Mouse (Mus musculus): ENCODE measurements at regions not wholly inside any gene's neighbourhood (a gene's known extent, or its start where the extent isn't known, plus 50 kb on each side); places are given as distances from the start of the nearest gene placed in this dataset.
A peak's percentile ranks its signal among the peaks of the same experiment; 100 is the strongest.

DNA sequence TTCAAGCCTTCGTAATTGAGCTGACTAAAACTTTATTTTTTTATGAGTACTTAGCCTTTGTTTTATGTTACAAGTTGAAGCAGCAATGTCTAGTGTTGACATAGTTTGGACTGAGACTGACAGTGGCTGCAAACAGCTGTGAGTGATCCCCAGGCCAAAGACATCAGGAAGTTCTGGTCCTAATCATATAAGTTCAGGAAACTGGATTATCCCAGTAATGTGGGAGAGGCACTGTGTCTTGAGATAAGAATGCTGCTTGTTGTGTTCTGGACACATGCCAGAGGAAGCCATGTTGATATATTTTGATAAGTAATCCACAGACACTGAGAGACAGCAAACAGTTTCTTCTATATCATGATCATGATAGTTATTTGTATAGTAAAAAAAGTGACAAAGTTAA lies 153.4 kb downstream of the Lrriq3 start:
- DNase-seq = no peak

DNA sequence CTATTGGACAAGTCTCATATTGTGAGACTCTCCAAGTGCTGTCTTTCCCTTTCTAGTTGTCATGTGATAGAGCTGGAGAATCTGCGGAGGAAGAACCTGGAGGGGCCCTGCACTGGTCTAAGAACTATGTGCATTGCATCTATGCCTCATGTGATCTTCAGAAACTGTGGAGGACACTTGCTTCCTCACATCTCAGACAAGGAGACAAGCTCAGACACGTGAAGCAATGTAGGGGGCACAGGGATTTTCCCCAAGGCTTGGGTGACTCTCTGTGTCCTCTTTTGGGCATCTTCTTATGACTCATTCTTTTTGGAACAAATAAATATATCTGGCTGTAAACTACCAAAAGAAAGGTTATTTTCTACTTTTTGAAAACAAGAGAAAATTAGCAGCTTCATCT lies 153.9 kb downstream of the Lrriq3 start:
- no peak for DNase-seq

DNA sequence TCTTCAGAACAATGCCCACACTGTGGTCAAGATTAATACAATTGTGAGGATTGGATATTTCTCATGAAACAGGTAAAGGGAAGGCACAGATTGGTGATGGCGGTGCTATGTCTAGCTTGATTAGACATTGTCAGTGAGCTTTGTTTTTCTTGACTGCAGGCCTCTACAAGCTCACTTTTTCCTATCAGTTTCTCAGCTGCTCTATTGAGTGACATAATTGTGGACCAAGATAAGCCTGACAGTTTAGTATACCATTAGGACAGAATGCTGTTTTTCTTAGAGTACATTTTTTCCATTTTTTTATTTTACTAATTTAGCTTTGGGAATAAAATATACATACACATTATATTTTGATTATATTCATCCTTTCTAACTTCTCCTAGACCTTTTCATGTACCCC lies 154.7 kb downstream of the Lrriq3 start:
- DNase-seq = no peak

DNA sequence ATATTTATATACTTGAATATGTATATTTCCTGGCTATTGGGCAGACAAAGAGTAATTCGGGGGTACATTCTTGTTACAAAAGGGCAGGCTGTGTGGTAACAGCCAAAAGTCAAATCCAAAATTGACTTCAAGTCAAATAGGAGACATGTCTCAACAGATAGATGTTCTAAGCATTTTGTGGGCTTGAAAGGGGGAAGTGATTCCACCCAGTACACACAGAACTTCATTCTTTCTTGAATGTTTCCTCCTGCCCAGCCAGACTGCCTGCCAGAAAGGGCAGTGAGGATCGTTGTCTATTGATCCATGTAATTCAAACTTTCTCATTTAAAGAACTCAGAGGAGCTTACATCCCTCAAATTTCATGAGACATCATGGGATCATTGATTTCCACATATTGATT lies 157.7 kb downstream of the Lrriq3 start:
- no peak for DNase-seq

DNA sequence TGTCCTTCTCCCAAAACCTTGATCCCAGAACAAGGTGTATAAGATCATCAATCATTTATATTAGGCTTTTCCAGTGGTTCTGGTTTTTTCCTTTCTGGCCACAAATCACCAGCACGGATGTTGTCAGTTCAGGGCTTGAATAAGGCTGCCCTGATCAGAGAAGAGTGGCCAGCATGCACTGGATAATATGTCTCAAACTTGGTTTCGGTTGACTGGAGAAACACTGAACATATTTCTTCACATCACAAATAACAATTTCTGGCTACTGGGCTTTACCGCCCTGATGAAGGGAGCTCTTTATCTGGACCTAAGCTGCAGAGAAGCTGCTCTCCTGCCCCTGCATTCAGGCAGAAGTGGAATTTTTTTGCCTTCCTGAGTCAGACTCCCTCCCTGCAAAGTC lies 205.0 kb downstream of the Lrriq3 start:
- DNase-seq = no peak

DNA sequence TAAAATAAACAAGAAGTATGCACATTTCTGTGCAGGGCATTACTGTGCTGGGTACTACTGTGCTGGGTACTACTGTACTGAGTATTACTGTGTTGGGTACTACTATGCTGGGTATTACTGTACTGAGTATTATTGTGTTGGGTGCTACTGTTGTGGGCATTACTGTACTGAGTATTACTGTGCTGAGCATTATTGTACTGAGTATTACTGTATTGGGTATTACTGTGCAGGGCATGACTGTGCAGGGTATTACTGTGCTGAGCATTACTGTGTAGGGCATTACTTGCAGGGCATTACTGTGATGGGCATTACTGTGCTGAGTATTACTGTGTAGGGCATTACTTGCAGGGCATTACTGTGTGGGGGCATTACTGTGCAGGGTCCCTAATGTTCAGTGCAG lies 205.5 kb downstream of the Lrriq3 start:
- DNase-seq = no peak

DNA sequence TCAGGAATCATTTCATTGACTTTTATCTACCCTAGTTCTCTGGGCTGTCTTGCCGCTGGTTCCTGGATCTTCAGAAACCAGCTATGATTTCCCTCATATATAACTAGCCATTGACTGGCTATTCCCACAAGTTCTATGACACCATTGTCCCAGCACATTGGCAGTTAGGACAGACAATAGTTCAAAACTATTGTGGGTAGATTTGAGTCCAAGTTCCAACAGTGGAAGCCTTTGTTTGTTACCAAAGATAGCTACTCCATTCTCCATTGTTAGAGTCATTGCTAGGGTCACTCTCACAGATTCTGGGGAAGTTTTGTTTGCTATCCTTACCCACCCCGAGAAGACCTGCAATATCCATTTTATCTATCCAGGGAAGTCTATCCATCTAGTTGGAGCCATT lies 229.1 kb downstream of the Lrriq3 start:
- no peak for DNase-seq

DNA sequence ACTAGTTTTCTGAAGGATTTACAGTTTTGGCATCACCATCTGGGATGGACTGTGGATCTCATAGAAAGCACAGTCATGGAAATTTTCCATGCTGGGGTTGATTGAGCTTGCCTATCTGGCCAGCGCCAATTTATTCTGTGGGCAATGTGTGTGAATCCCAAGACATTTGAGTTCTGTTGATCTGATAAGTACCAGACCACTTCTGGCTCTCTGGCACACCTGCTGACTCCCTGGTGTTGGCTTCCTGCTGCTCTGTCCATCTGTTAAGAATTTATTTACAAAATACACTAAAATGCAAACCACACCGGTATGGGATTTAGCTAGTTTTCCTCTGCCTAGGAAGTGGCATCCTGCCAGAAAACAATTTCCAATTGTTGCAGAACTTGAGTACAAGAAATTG lies 236.5 kb downstream of the Lrriq3 start:
- DNase-seq = no peak

DNA sequence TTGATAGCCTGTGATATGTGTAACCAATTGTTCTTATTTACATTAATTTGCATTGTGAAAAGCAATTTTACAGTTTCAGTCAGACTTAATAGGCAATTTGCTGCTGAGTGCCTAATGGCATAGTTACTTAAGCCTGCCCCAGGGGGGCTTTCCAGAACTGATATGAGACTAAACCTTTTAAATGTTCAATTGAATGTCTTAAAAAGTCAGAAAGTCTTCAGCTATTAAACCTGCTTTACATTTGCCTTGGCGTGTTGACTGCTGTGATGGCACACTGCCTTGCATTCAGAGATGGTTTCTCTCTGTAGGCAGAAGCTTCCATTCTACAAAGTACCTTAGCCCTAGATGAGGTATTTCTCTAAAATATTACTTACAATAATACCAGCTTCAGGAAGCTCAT lies 256.0 kb downstream of the Lrriq3 start:
- DNase-seq = no peak

DNA sequence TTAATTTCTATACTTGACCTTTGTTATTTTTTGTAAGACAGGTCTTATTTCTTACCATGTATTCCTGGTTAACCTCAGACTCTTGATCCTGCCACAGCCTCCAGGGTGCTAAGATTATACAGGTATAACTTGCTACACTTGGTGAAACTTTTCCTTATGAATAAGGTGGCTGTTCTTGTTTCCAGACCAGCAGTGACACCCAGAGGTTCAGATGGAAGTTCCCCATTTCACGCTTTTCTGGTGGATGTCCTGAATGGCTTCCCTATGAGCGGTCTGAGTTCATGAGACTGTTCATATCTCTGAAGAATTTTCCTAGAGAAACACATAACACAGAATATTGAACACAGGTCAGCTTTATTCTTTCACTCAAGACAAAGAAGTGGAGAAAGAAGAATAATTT lies 258.4 kb downstream of the Lrriq3 start:
- DNase-seq = no peak

DNA sequence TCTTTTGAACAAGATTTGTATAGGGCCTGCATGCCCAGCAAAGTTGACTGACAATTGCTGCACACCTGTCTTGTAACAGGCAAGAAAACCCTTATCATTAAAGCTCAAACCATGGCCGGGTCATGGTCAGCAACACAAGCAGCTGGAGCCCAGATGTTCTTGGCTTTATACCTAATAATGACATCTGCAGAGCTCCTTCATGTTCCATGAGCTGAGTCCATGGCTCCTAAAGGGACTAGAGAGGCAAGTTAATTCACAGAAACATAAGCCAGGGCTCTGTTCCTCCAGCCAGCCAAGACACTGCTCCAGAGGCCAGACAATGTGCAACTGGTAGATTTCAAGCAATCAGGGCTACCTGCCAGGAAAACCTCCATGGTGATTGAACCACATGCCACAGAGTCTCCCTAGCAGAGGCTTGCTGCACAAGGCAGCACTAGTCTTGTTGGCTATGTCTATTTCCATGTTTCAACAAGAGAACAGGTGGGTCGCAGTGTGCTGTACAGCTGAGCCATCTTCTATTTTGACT lies 259.1 kb downstream of the Lrriq3 start:
- DNase-seq = no peak

DNA sequence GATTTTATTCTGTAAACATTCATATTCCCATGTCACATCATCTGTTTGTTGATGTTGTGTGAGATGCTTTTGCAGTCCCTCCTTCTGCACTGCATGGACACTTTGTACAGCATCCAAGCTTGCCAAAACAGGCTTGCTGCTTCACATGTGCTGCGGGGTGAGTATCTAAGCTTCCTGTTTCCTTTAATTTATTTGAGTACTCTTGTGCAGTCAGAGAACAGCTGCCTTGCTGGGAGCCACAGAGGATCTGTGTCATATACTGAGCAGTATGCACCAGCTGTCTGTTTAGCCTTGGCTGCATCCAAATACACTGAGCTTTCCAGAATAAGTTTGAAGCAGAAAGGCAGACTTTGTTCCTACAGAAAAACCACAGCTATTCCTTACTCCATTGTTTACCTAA lies 267.2 kb downstream of the Lrriq3 start:
- DNase-seq = no peak

DNA sequence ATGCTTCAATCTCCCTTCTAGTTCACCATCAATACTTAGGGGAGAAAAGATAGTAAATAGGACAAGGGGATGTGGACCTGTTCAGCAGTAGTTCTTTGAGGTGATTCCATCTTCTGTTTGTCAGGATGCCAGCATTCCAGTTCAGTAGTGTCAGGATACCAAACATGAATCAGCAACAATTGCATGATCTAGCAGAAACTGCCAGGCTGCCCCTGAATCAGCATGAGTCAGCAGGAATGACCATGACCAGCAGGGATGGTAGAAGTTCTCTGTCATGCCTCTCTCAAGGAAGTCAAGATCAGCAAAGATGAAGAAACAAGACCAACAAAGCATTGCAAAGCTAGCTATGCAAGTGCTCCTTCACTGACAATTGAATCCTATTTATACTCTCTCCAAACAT lies 277.5 kb downstream of the Lrriq3 start:
- DNase-seq = peak; percentile 44

DNA sequence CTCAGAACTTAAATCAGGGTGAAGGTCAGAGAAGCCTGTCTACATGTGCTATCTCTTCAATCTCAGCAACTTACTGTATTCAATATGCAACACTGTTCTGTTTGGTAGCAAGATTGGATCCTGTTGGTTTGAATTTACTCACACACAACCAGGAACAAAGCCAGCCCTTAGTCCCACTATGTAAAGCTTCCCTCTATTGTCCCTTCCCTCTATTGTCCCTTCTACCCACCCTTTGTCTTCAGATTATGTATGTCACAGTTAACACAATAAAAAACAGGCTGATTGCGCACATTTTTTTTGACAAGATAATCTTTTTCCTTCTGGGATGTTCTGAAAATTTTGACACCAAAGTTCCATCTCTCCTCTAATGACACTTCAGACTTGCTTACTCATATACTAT lies 280.4 kb downstream of the Lrriq3 start:
- DNase-seq = no peak

DNA sequence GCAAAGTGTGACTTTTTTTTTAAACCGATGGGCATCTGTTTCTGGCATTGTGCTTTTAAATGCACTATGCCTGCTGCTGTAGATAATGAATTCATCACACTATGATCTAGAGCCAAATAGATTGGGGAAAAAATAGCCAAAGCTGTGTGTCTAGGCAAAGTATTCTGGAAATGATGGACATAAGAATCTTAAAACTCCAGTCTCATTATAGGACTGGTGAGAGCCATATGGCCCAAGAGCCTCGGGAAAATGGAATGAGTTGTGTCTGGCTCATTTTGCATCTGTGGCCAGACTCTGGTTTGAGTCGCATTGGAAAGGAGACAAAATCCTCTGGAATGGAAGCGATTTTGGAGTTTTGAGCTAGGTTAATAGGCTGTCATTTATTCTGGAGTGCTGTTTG lies 288.7 kb downstream of the Lrriq3 start:
- no peak for DNase-seq

DNA sequence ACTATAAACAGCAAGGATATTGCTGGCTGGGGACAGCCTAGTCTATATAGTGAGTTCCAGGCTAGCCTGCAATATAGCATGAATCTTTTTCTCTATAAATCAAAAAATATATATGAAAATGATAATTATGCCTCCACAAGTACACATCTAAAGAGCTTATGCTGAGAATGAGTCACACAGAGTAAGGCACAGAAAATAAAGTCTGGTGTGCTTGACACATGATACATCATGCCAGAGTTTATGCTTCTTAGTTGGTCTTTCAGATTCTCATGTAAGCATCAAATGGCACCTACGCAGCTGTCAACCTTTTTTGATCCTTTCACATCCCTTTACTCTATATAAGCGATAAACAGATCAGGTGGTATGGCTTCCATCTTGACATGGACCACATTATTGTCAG lies 289.6 kb downstream of the Lrriq3 start:
- no peak for DNase-seq

DNA sequence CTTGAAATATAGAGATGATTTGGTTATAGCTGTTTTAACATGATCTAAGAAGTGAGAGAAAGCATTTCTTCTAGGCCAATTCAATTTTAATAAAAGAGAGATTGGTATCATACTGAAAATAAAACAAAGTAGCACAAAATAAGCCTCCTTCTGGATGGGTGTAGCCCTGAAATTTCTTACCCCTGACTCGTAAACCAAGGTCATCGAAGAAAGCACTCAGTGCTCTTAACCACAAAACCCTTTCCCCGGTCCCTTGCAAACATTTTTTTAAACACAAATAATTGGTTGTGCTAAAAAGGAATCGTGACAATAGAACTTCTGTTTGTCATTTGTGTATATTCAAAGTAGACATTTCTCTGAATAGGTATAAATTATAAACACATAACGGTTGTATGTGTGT lies 297.4 kb downstream of the Lrriq3 start:
- no peak for DNase-seq

DNA sequence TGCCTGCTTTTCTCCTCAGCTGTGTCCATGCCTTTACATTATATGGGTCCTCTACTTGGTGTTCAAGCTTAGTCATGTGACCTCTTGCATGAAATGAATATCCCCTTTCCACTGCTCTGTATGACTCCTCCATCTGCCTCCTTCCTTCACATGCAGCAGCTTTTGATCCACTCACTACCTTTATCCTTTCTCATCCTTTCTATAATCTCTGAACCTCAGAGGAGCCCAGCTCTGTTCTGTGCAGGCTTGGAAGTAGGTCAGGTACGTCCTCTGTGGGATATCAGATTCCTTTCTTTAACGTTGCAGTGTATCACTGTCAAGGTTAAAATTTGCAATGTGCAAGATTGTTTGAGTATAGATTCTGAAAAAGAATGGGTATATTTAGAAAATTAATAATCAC lies 302.9 kb downstream of the Lrriq3 start:
- DNase-seq = no peak

DNA sequence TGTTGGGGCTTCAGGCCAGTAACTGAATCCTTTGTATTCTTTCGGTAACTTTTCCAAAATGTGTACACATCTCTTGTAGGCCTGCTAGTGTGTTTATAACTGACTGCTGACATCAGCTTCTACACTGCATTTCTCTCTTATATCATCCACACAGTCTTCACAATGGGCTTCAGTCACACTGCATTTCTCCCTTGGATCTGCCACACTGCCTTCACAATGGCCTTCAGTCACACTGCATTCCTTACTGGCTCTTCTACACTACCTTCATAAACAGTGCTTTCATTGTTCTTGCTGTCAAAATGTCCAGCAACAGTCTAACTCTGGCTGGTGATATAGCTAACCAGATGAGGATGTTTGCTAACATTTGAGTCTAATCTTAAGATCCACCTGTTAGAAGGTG lies 308.5 kb downstream of the Lrriq3 start:
- DNase-seq = no peak

DNA sequence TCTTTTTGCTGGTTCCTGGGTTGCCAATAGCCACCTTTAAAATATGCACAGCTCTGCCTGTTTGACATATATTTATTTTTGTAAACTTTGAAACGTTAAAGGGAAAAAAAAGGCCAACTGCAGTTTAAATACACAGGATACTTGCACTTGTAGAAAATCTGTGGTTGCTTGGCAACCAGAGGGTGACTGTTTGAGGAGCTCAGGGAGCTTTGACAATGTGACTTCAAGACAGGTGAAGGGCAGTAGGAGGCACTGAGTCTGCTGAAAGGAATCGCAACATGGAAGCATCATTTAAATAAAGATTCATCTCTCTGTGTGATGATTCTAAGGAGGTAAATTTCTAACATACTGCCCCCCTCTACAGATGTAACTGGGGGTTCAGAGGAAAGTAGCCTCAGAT lies 315.7 kb downstream of the Lrriq3 start:
- DNase-seq = no peak

DNA sequence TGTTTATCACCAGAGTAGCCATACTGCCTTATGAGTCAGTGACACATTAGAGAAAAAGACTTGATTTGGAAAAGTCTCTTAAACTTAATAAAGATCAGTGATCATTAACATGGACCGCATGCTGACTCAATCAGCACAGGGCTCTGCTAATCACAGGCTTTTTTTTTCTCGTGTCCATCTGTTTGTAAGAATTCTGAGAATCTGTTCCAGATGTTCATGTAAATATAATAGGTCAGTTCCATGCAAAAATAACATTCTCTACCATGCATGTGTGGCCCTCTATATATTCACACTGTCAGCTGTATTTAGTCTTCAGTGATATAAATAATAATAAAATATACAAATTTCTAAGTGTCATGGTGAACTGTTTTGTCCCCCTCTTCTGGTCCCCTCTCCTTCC lies 316.1 kb downstream of the Lrriq3 start:
- DNase-seq = no peak

DNA sequence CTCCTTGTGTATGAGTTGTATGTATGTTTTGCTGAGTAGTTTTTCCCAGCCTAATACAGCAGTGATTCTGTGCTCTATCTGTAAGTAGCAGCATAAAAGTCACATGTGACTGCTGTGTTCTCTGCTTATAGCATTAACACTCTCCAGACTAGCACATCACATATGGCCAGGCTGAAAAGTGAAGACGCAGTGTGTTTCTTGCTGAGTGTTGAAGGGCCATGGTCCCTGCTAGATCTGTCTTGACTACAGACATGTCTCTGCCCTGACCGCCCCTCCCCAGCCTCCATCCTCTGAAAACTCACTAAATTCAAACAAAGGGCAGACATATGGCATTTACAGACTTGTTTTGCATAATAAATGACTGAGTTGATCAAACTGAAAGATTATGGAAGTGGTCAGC lies 316.6 kb downstream of the Lrriq3 start:
- DNase-seq = no peak

DNA sequence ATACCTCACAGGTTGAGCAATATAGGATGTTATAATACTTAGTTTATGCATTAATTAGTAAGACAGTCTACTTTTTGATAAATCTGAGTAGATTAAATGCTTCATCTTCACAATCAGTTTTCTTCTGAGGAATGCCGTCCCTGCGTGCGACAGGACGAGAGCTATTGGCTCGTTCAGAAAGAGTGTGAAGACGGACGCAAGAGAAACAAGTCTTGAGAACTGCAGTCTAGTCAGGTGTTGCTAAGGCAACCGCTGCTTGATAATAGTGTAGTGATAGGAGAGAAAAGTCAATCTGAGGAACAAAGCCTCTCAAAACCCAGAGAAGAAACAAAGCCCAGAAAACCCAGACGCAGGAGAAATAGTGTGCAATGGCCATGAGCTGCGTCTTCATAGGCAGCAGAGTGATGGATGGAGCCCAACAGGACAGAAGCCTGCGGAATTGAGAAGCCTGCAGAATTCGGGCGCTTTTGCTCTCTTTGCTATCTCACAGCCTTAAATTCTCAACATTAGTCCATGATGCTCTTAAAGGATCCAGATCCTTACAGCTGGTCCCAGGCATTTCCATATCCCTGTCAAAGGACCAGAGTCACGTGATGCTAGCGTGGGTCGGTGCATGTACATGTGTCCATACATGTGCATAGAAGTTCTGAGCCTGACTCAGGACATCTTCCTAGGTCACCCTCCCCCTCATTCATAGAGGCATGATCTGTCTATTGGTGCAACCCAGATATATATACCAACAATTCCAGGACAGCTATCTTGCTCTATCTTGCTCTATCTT lies 366.7 kb downstream of the Lrriq3 start:
- DNase-seq = no peak

DNA sequence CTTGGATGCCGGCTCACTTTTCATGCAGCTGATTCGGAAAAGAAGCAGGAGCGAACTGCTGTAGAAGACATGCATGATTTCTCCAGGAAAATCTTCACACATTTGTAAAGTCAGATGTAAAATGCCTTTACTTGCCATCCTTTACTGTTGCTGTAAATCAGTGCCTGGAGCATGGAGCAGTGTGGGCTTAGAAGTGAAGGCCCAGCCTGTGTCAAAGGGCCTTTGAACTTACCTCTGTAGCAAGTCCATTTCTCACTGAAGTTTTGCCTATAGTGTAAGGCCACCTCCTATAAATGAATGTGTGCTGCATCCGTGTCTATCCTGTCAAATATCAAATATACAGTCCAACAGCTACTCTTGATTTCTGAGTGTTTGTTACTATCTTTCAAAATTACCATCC lies 368.9 kb downstream of the Lrriq3 start:
- no peak for DNase-seq

DNA sequence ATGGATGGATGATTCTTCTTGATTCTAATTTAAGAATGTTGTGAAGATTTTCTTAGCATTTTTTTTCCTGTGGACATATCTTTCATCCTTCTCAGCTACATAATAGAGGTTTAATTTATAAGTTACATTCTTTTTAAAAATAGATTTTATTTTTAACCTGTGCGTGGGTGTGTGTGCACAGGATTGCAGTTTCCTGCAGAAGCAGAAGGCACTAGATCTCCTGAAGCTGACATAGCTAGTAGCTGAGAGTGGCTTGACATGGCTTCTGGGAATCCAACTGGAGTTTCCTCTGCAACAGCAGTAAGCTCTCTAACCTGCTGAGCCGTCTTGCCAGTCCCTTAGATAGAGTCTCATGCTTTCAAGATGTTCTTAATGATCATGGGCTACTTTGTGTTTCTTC lies 377.5 kb downstream of the Lrriq3 start:
- no peak for DNase-seq

All from adrenal gland, postnatal 25 days (tissue).